Comparison of ENCODE assay signal across 19 mouse cellular contexts in the genomic region with DNA sequence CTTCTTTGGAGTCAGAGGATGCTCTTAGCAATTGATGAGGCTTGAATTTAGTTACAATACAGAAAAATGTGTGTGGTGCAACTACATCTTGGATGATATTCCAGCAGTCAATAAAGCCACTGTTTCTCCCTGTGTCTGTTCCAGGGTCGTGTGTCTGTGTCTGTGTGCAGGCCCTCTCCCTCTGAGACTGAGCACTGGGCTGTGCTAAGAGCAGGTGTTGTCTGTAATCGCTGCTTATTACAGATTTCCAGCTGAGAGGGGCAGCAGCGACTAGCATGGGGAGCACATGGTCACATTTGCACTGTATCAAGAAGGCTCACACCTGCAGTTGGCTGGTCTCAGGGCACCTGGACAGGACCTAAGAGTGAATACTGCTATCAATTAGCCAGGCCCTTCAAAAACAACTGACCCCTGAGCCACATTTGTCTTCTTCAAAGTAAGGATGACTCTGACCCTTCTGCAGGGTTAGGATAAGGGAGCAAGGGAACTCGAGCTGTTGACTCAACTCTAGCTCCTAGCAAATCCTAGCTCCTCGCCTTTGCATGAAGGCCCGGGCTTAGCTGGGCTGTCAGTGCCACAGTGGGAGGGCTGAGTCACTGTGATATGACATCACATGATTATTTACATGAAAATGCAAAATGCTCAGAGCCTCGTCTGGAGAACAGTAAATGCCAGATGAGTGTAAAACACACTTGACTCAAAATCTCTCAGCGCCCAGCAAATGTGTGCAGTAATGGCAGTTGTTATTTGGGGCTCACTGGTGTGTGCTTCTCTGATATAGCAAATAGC.
A peak's percentile ranks its signal among the peaks of the same experiment; 100 is the strongest.
DNase-seq lines count a peak whose midpoint lies in the region; ATAC-seq and TF ChIP-seq lines count a peak whose summit lies in the region.
"Had no signal": no experiment of that assay in that cellular context is flagged by ENCODE, and none has a peak within 500 bp of the region (broad histone marks: within the 10 kb centered on the region; RNA-seq: fewer than 3 reads in every experiment).

No protein-coding gene starts in this region.

- ATAC-seq in frontal cortex, adult (ENCODE audit: low TSS enrichment), result peak; percentile 77
- no peak for ATAC-seq in liver, postnatal 0 days
- ATAC-seq: intestine, embryonic 16.5 days had no signal

- no peak overlapping the region for H3K4me2 ChIP-seq in liver, postnatal 0 days (ENCODE audit: low read depth, low read length)
- H3K4me2 ChIP-seq: limb, embryonic 13.5 days; liver, embryonic 15.5 days; neural tube, embryonic 12.5 days had no signal

- no peaks in the 10 kb centered on the region for H3K36me3 ChIP-seq in liver, postnatal 0 days (replicated peaks; ENCODE audit: insufficient read depth, low read length)
- H3K36me3 ChIP-seq: limb, embryonic 13.5 days; liver, embryonic 15.5 days; neural tube, embryonic 12.5 days had no signal

- intact Hi-C loops in left cerebral cortex, adult 2 months (cut with DNase I), result no loop called here

- H3K9me3 ChIP-seq in liver, postnatal 0 days (ENCODE audit: low read length), result no peaks in the 10 kb centered on the region
- H3K9me3 ChIP-seq: limb, embryonic 13.5 days; liver, embryonic 15.5 days; neural tube, embryonic 12.5 days had no signal

- no peak overlapping the region for H3K4me3 ChIP-seq in left cerebral cortex, adult 2 months
- no peak overlapping the region for H3K4me3 ChIP-seq in liver, postnatal 0 days (ENCODE audit: low read depth, low read length)
- H3K4me3 ChIP-seq: limb, embryonic 13.5 days; liver, embryonic 15.5 days; neural tube, embryonic 12.5 days had no signal

- TF ChIP-seq CTCF in left cerebral cortex, adult 2 months (IDR thresholded peaks at IDR 0.05), result no peak
- TF ChIP-seq CTCF in liver, postnatal 0 days (IDR thresholded peaks at IDR 0.05; ENCODE audit: low read depth), result no peak

- no peak for TF ChIP-seq EP300 in liver, postnatal 0 days (IDR thresholded peaks at IDR 0.05; ENCODE audit: low read depth)

- H3K4me1 ChIP-seq in liver, postnatal 0 days (ENCODE audit: insufficient read depth), result no peaks in the 10 kb centered on the region
- H3K4me1 ChIP-seq: limb, embryonic 13.5 days; liver, embryonic 15.5 days; neural tube, embryonic 12.5 days had no signal

- H3K9ac ChIP-seq in liver, postnatal 0 days (replicated peaks), result no peak overlapping the region
- H3K9ac ChIP-seq: limb, embryonic 13.5 days; liver, embryonic 15.5 days; neural tube, embryonic 12.5 days had no signal

- DNase-seq in frontal cortex, postnatal 14 days (ENCODE audit: low spot score in 2 of 2), result no peak
- DNase-seq in left cerebral cortex, adult 2 months (ENCODE audit: extremely low spot score in 1 of 2, low spot score in 2 of 2), result peak in 1 of 2 experiments; percentile 24
- DNase-seq in left cerebral cortex, adult 11 months (ENCODE audit: low spot score), result no peak
- peak; percentile 12 to 22 for DNase-seq in right cerebral cortex, postnatal 36 days (ENCODE audit: low spot score in 2 of 2)
- DNase-seq in right cerebral cortex, postnatal 4 days, result no peak
- no peak for DNase-seq in liver, postnatal 0 days
- no peak for DNase-seq in ovary, adult 18-20 months (ENCODE audit: low spot score)
- DNase-seq: adrenal gland, postnatal 36 days; cerebellum, adult 11 months; cerebellum, postnatal 36 days; gastrocnemius, postnatal 10 days; lung, postnatal 14 days; thymus, postnatal 36 days had no signal

- H3K27me3 ChIP-seq in liver, postnatal 0 days (ENCODE audit: insufficient read depth, low read length), result no peaks in the 10 kb centered on the region
- H3K27me3 ChIP-seq: limb, embryonic 13.5 days; liver, embryonic 15.5 days; neural tube, embryonic 12.5 days had no signal

- WGBS in liver, postnatal 0 days (ENCODE audit: insufficient replicate concordance), result 59% methylated on average over 8 of the region's 8 CpGs

- peak overlapping the region; percentile 40 for H3K27ac ChIP-seq in left cerebral cortex, adult 2 months
- no peak overlapping the region for H3K27ac ChIP-seq in liver, postnatal 0 days (ENCODE audit: low read depth)
- H3K27ac ChIP-seq: kidney, postnatal 0 days; limb, embryonic 13.5 days; liver, embryonic 15.5 days; neural tube, embryonic 12.5 days had no signal

Comparison
In these comparisons a context has a peak if more than half of its experiments do, and no peak if none do; other contexts are left out.
1. DNase-seq: peak in right cerebral cortex, postnatal 36 days (2 of 2); none in frontal cortex, postnatal 14 days (0 of 2), left cerebral cortex, adult 11 months (single experiment), right cerebral cortex, postnatal 4 days (single experiment), liver, postnatal 0 days (single experiment) and ovary, adult 18-20 months (single experiment).